Mouse (Mus musculus): ENCODE data around the gene Col6a6.

DNA sequence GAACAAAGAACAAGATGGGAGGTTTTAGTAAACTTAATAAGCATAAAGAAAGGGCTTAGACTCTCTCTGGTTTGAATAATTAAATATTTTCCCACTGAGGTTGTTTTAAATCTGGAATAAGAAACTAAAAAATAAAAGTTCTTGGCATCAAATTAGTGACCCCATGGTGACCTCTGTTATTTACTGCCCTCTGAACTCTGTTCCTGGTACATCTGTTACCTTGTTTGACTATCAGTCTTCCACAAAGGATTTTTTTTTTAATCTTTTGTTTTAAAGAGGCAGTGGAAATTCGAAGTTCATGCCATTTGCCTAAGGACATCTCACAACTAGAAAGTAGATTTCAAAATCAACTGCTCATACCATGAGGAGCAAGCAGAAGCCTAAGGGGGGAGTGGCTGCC is 73.7 kb downstream of the Col6a6 start:
- no peak for TF ChIP-seq CTCF (IDR thresholded peaks at IDR 0.05 in 2 of 3, conservative IDR thresholded peaks at IDR 0.05 in 1 of 3; ENCODE audit: control insufficient read depth in 1 of 3, insufficient read depth in 1 of 3, low read depth in 2 of 3, low read length in 3 of 3, poor library complexity in 1 of 3, severe bottlenecking in 1 of 3)
- no peak for TF ChIP-seq POLR2A (IDR thresholded peaks at IDR 0.05; ENCODE audit: control insufficient read depth in 1 of 2, insufficient read depth in 1 of 2, low read depth in 1 of 2, low read length in 2 of 2, poor library complexity in 1 of 2)
- no peak for TF ChIP-seq TCF12 (IDR thresholded peaks at IDR 0.05; ENCODE audit: low read depth, low read length)
- no peak for TF ChIP-seq JUND (IDR thresholded peaks at IDR 0.05; ENCODE audit: low read depth, low read length)
- TF ChIP-seq TAL1 (IDR thresholded peaks at IDR 0.05; ENCODE audit: low read length), result no peak
- no peak for TF ChIP-seq NELFE (IDR thresholded peaks at IDR 0.05; ENCODE audit: low read depth, low read length)
- TF ChIP-seq MAFK (IDR thresholded peaks at IDR 0.05; ENCODE audit: borderline replicate concordance, low read depth, low read length), result no peak
